Mouse (Mus musculus) myocyte (in vitro differentiated cells): ENCODE data around the gene 1110017D15Rik.

Source experiments
- CEBPB ChIP-seq: IDR thresholded peaks from 2 replicates; pipeline ENCODE4 v1.6.1; 2011; ENCODE audit warnings: mild to moderate bottlenecking, moderate library complexity; ENCODE audit not compliant: poor library complexity, insufficient read depth, severe bottlenecking
- E2F4 ChIP-seq: IDR thresholded peaks from one replicate; pipeline ENCODE4 v1.6.1; 2011; ENCODE audit warnings: mild to moderate bottlenecking, control low read depth, moderate library complexity; ENCODE audit not compliant: insufficient read depth
- MAX ChIP-seq: IDR thresholded peaks from one replicate; pipeline ENCODE4 v1.6.1; 2011; ENCODE audit warnings: low read depth, mild to moderate bottlenecking, control low read depth
- MYOD1 ChIP-seq, 3 experiments: IDR thresholded peaks; one replicate each; pipeline ENCODE4 v1.6.1; 2011; ENCODE audit warnings: control low read depth in 2 of 3, low read depth in 2 of 3, mild to moderate bottlenecking in 2 of 3, moderate library complexity in 1 of 3; ENCODE audit not compliant: insufficient read length in 2 of 3, control insufficient read depth in 1 of 3
- POLR2A ChIP-seq: IDR thresholded peaks from one replicate; pipeline ENCODE4 v1.6.1; 2011; ENCODE audit warnings: low read depth, mild to moderate bottlenecking, control low read depth, moderate library complexity; ENCODE audit not compliant: insufficient read length
- POLR2AphosphoS2 ChIP-seq: IDR thresholded peaks from one replicate; pipeline ENCODE4 v1.6.1; 2011; ENCODE audit warnings: low read depth, control low read depth; ENCODE audit not compliant: insufficient read length
- TCF12 ChIP-seq: IDR thresholded peaks from one replicate; pipeline ENCODE4 v1.6.1; 2011; ENCODE audit warnings: mild to moderate bottlenecking, control low read depth; ENCODE audit not compliant: poor library complexity, insufficient read depth, severe bottlenecking
- USF1 ChIP-seq: IDR thresholded peaks from one replicate; pipeline ENCODE4 v1.6.1; 2011; ENCODE audit warnings: low read depth, mild to moderate bottlenecking, control low read depth, moderate library complexity

DNA sequence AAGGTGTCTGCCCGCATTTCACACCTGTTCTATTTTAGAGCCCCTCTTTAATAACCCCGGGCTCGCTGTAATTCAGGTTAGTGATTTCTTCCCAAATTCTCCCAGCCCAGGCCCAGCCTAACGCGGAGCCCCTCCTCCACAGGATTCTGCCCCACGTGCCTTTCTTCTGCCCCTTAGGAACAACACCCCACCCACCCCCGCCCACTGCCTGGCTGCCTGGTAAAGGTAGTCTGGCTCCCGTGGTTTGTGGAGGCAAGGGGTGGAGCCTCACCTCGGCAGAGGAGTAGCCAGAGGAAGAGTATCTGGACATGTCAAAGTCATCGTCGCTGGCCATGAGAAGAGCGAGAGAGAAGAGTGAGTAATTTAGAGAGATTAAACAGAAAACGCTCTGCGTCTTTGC lies 3.5 kb upstream of the 1110017D15Rik start:
- TF ChIP-seq POLR2A = no peak
- no peak for TF ChIP-seq E2F4
- no peak for TF ChIP-seq MAX
- no peak for TF ChIP-seq CEBPB
- TF ChIP-seq USF1 = no peak
- TF ChIP-seq TCF12 = no peak
- no peak for TF ChIP-seq MYOD1 (IDR thresholded peaks at IDR 0.05; ENCODE audit: control insufficient read depth in 1 of 3, insufficient read length in 2 of 3, low read depth in 2 of 3)
- TF ChIP-seq POLR2AphosphoS2 = no peak
